Mouse (Mus musculus): ENCODE measurements around the gene Dhh. TPM values are rescaled to one million over a fixed set of nuclear protein-coding genes. Genes with fewer than 3 reads are reported as not detected.

Dhh gene
- polyA plus RNA-seq, 1 experiment from 2014 or later: 1.6 TPM

- peak overlapping the region; percentile 99 for H3K4me3 ChIP-seq
- WGBS: 46% methylated on average over 11 of the region's 11 CpGs
- no peak for ATAC-seq (ENCODE audit: low FRiP score, low read depth)
- H3K4me2 ChIP-seq (replicated peaks): peak overlapping the region; percentile 97
- no peaks in the 10 kb centered on the region for H3K9me3 ChIP-seq
- H3K27ac ChIP-seq: no peak overlapping the region
- peaks cover 35% of the 10 kb centered on the region for H3K4me1 ChIP-seq
- no peaks in the 10 kb centered on the region for H3K27me3 ChIP-seq (replicated peaks)
- peak overlapping the region; percentile 99 for H3K9ac ChIP-seq
- H3K36me3 ChIP-seq: peaks cover 31% of the 10 kb centered on the region
These were observed 29.8 kb downstream of the Dhh start for GRCm38 (mm10) chr15:98868346-98869063.

DNA sequence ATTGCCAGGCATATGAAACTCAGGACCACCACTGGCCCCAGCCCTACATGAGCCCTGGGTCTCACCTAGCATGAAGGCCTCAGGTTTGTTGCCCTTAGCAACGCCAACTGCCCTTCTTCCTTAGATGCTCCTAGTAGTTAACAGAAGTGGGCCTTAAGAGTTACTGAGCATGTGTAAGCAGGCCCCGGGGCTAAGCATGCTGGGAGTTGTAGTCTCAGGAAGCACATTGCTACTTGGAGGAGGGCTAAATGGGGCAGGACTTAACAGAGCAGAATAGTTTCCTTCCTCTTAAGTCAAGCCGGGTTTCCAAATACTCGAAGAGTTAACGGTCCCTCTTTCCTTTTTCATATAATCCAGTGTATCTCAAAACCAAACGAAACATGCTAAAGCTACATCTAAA lies 31.0 kb downstream of the Dhh start:
- Histone ChIP-seq H3K36me3 (peaks cover 43% of the 10 kb centered on the region), H3K4me2 (replicated peaks) (peak overlapping the region; percentile 97), H3K4me1 (peaks cover 35% of the 10 kb centered on the region), H3K4me3 (no peak overlapping the region), H3K9me3 (no peaks in the 10 kb centered on the region), H3K27me3 (replicated peaks) (no peaks in the 10 kb centered on the region), H3K9ac (no peak overlapping the region), H3K27ac (no peak overlapping the region)
- no peak for ATAC-seq (ENCODE audit: low FRiP score, low read depth)
- 81% methylated on average over 6 of the region's 6 CpGs for WGBS

GRCm38 (mm10) chr15:98866501-98866900 lies 31.8 kb downstream of the Dhh start:
- Histone ChIP-seq H3K27me3 (replicated peaks) (no peaks in the 10 kb centered on the region), H3K9ac (no peak overlapping the region), H3K9me3 (no peaks in the 10 kb centered on the region), H3K4me3 (no peak overlapping the region), H3K27ac (no peak overlapping the region), H3K36me3 (peaks cover 51% of the 10 kb centered on the region), H3K4me1 (peaks cover 35% of the 10 kb centered on the region), H3K4me2 (replicated peaks) (no peak overlapping the region)
- ATAC-seq (ENCODE audit: low FRiP score, low read depth): no peak
- WGBS: 89% methylated on average over 5 of the region's 5 CpGs

- H3K9me3 ChIP-seq: no peaks in the 10 kb centered on the region
- peaks cover 59% of the 10 kb centered on the region for H3K36me3 ChIP-seq
- no peak for ATAC-seq (ENCODE audit: low FRiP score, low read depth)
- no peak overlapping the region for H3K9ac ChIP-seq
- WGBS: 95% methylated on average over 8 of the region's 8 CpGs
- H3K27me3 ChIP-seq (replicated peaks): no peaks in the 10 kb centered on the region
- no peak overlapping the region for H3K27ac ChIP-seq
- H3K4me1 ChIP-seq: peaks cover 35% of the 10 kb centered on the region
- no peak overlapping the region for H3K4me3 ChIP-seq
- H3K4me2 ChIP-seq (replicated peaks): no peak overlapping the region
These were observed 32.6 kb downstream of the Dhh start for GRCm38 (mm10) chr15:98865771-98866170.

- no peak for ATAC-seq (ENCODE audit: low FRiP score, low read depth)
- 95% methylated on average over 6 of the region's 6 CpGs for WGBS
- no peak overlapping the region for H3K4me3 ChIP-seq
- H3K9ac ChIP-seq: no peak overlapping the region
- H3K4me2 ChIP-seq (replicated peaks): no peak overlapping the region
- H3K27ac ChIP-seq: no peak overlapping the region
- peaks cover 27% of the 10 kb centered on the region for H3K4me1 ChIP-seq
- no peaks in the 10 kb centered on the region for H3K9me3 ChIP-seq
- peaks cover 67% of the 10 kb centered on the region for H3K36me3 ChIP-seq
- H3K27me3 ChIP-seq (replicated peaks): no peaks in the 10 kb centered on the region
These were observed 33.4 kb downstream of the Dhh start for GRCm38 (mm10) chr15:98864951-98865350.

- H3K9ac ChIP-seq: no peak overlapping the region
- no peaks in the 10 kb centered on the region for H3K27me3 ChIP-seq (replicated peaks)
- 92% methylated on average over 12 of the region's 12 CpGs for WGBS
- peaks cover 80% of the 10 kb centered on the region for H3K36me3 ChIP-seq
- H3K4me1 ChIP-seq: peaks cover 13% of the 10 kb centered on the region
- H3K9me3 ChIP-seq: no peaks in the 10 kb centered on the region
- H3K4me2 ChIP-seq (replicated peaks): no peak overlapping the region
- H3K4me3 ChIP-seq: no peak overlapping the region
- no peak for ATAC-seq (ENCODE audit: low FRiP score, low read depth)
- no peak overlapping the region for H3K27ac ChIP-seq
These were observed 34.8 kb downstream of the Dhh start for GRCm38 (mm10) chr15:98863451-98863958.

GRCm38 (mm10) chr15:98861701-98862410 lies 36.5 kb downstream of the Dhh start:
- Histone ChIP-seq H3K27ac (no peak overlapping the region), H3K4me2 (replicated peaks) (no peak overlapping the region), H3K9ac (no peak overlapping the region), H3K36me3 (peaks cover 97% of the 10 kb centered on the region), H3K9me3 (no peaks in the 10 kb centered on the region), H3K4me1 (no peaks in the 10 kb centered on the region), H3K27me3 (replicated peaks) (no peaks in the 10 kb centered on the region), H3K4me3 (no peak overlapping the region)
- 87% methylated on average over 21 of the region's 21 CpGs for WGBS
- no peak for ATAC-seq (ENCODE audit: low FRiP score, low read depth)

GRCm38 (mm10) chr15:98860921-98861320 lies 37.4 kb downstream of the Dhh start:
- Histone ChIP-seq H3K9ac (no peak overlapping the region), H3K27ac (no peak overlapping the region), H3K4me1 (no peaks in the 10 kb centered on the region), H3K9me3 (no peaks in the 10 kb centered on the region), H3K27me3 (replicated peaks) (no peaks in the 10 kb centered on the region), H3K4me2 (replicated peaks) (no peak overlapping the region), H3K36me3 (peaks cover 99% of the 10 kb centered on the region), H3K4me3 (no peak overlapping the region)
- WGBS: 95% methylated on average over 18 of the region's 18 CpGs
- ATAC-seq (ENCODE audit: low FRiP score, low read depth): no peak

GRCm38 (mm10) chr15:98859319-98860043 lies 38.9 kb downstream of the Dhh start:
- Histone ChIP-seq H3K27me3 (replicated peaks) (no peaks in the 10 kb centered on the region), H3K4me2 (replicated peaks) (no peak overlapping the region), H3K4me3 (no peak overlapping the region), H3K4me1 (no peaks in the 10 kb centered on the region), H3K36me3 (peaks cover 99% of the 10 kb centered on the region), H3K27ac (no peak overlapping the region), H3K9me3 (no peaks in the 10 kb centered on the region), H3K9ac (no peak overlapping the region)
- WGBS: 86% methylated on average over 9 of the region's 9 CpGs
- ATAC-seq (ENCODE audit: low FRiP score, low read depth): no peak

DNA sequence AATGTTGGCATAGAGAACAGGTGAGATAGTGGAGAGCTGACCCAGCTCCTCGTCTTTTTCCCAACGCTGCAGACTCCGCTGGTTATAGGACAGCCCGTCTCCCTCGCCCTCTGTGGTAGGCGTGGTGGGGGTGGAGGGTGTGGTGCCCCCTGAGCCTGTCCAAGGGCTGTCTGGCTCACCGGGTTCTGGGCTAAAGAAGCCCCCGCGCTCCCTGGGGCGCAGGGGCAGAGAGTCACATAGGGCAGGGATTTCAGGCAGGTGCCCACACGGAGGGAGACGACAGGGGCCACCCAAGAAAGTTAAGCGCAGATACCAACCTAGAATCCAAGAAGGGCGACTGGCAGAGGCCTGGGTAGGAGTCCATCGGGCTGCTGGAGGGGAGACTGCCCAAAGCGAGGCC lies 44.1 kb downstream of the Dhh start:
- no peak overlapping the region for H3K27ac ChIP-seq
- H3K4me2 ChIP-seq (replicated peaks): no peak overlapping the region
- peaks cover 99% of the 10 kb centered on the region for H3K36me3 ChIP-seq
- WGBS: 93% methylated on average over 16 of the region's 16 CpGs
- H3K4me3 ChIP-seq: no peak overlapping the region
- no peak for ATAC-seq (ENCODE audit: low FRiP score, low read depth)
- no peaks in the 10 kb centered on the region for H3K4me1 ChIP-seq
- H3K27me3 ChIP-seq (replicated peaks): no peaks in the 10 kb centered on the region
- no peak overlapping the region for H3K9ac ChIP-seq
- H3K9me3 ChIP-seq: no peaks in the 10 kb centered on the region

- ATAC-seq (ENCODE audit: low FRiP score, low read depth): no peak
These were observed 45.0 kb downstream of the Dhh start for GRCm38 (mm10) chr15:98853161-98853937.

More at GRCm38 (mm10) chr15:98853161-98853937, 45.0 kb downstream of the Dhh start:
- H3K36me3 ChIP-seq: peaks cover 100% of the 10 kb centered on the region
- no peak overlapping the region for H3K4me3 ChIP-seq
- H3K4me2 ChIP-seq (replicated peaks): no peak overlapping the region
- WGBS: 94% methylated on average over 28 of the region's 28 CpGs
- H3K9me3 ChIP-seq: no peaks in the 10 kb centered on the region
- H3K27ac ChIP-seq: no peak overlapping the region
- H3K4me1 ChIP-seq: no peaks in the 10 kb centered on the region
- H3K27me3 ChIP-seq (replicated peaks): no peaks in the 10 kb centered on the region
- H3K9ac ChIP-seq: no peak overlapping the region
